Mouse (Mus musculus) limb, embryonic 15.5 days (tissue): ENCODE measurements at regions not wholly inside any gene's neighbourhood (a gene's known extent, or its start where the extent isn't known, plus 50 kb on each side); places are given as distances from the start of the nearest gene placed in this dataset.

ENCODE experiments used
- ATAC-seq: fragments of 200-750 bp; cut with Nextera tagmentation; 2 replicates; pipeline ENCODE4 v1.8.0; 2017; ENCODE audit warnings: low read depth, moderate TSS enrichment; ENCODE audit not compliant: insufficient number of reproducible peaks, low FRiP score, low TSS enrichment
- H3K27ac ChIP-seq: fragments of 300-500 bp; sonication (generic); 2 replicates; pipeline ENCODE4 v1.5.1; 2015; ENCODE audit warnings: moderate library complexity, mild to moderate bottlenecking, inconsistent platforms
- H3K27me3 ChIP-seq: fragments of 300-500 bp; sonication (generic); 2 replicates; pipeline ENCODE4 v1.6.1; 2015; ENCODE audit warnings: inconsistent platforms
- H3K36me3 ChIP-seq: fragments of 300-500 bp; sonication (generic); 2 replicates; pipeline ENCODE4 v1.6.1; 2015; ENCODE audit warnings: inconsistent platforms
- H3K4me1 ChIP-seq: fragments of 300-500 bp; sonication (generic); 2 replicates; pipeline ENCODE4 v1.6.1; 2015; ENCODE audit warnings: inconsistent platforms
- H3K4me2 ChIP-seq: fragments of 300-500 bp; sonication (generic); 2 replicates; pipeline ENCODE4 v1.6.1; 2015; ENCODE audit warnings: mild to moderate bottlenecking, inconsistent platforms
- H3K4me3 ChIP-seq: fragments of 300-500 bp; sonication (generic); 2 replicates; pipeline ENCODE4 v1.5.1; 2015; ENCODE audit warnings: mild to moderate bottlenecking, inconsistent platforms
- H3K9ac ChIP-seq: fragments of 300-500 bp; sonication (generic); 2 replicates; pipeline ENCODE4 v1.6.1; 2015; ENCODE audit warnings: inconsistent platforms
- H3K9me3 ChIP-seq: fragments of 300-500 bp; sonication (generic); 2 replicates; pipeline ENCODE4 v1.6.1; 2016; ENCODE audit warnings: inconsistent platforms
- WGBS: fragments of 180-500 bp; shearing (Covaris S2); methylation state at CpG from one replicate; pipeline ENCODE4 v1.1.7; 2015; 5-methylcytosine and 5-hydroxymethylcytosine counted together

GRCm38 (mm10) chr6:135632671-135633070, 270.3 kb downstream of the Emp1 start:
- H3K4me1 ChIP-seq = peaks cover 4% of the 10 kb centered on the region; the same call in 1 of the 2 replicates
- no peak overlapping the region for H3K9ac ChIP-seq
- no peaks in the 10 kb centered on the region for H3K36me3 ChIP-seq
- no peaks in the 10 kb centered on the region for H3K27me3 ChIP-seq
- ATAC-seq = no peak
- H3K4me2 ChIP-seq = no peak overlapping the region
- no peak overlapping the region for H3K27ac ChIP-seq
- H3K4me3 ChIP-seq = no peak overlapping the region
- 87% methylated on average over 5 of the region's 5 CpGs for WGBS
- no peaks in the 10 kb centered on the region for H3K9me3 ChIP-seq

GRCm38 (mm10) chr6:135636648-135637047, 274.3 kb downstream of the Emp1 start:
- no peaks in the 10 kb centered on the region for H3K36me3 ChIP-seq
- ATAC-seq = no peak
- no peaks in the 10 kb centered on the region for H3K9me3 ChIP-seq
- H3K4me3 ChIP-seq = no peak overlapping the region
- H3K27ac ChIP-seq = no peak overlapping the region
- no peak overlapping the region for H3K9ac ChIP-seq
- H3K4me1 ChIP-seq = peaks cover 4% of the 10 kb centered on the region; the same call in 1 of the 2 replicates
- H3K27me3 ChIP-seq = no peaks in the 10 kb centered on the region
- 47% methylated on average over 8 of the region's 8 CpGs for WGBS
- H3K4me2 ChIP-seq = no peak overlapping the region

GRCm38 (mm10) chr6:135642711-135643110, 280.4 kb downstream of the Emp1 start:
- H3K4me2 ChIP-seq = no peak overlapping the region
- H3K4me3 ChIP-seq = no peak overlapping the region
- 69% methylated on average over 5 of the region's 5 CpGs for WGBS
- H3K27ac ChIP-seq = no peak overlapping the region
- no peaks in the 10 kb centered on the region for H3K36me3 ChIP-seq
- H3K27me3 ChIP-seq = no peaks in the 10 kb centered on the region
- no peaks in the 10 kb centered on the region for H3K4me1 ChIP-seq
- no peaks in the 10 kb centered on the region for H3K9me3 ChIP-seq
- no peak for ATAC-seq
- no peak overlapping the region for H3K9ac ChIP-seq

- Histone ChIP-seq H3K4me3 (no peak overlapping the region), H3K36me3 (no peaks in the 10 kb centered on the region), H3K4me2 (no peak overlapping the region), H3K9ac (no peak overlapping the region), H3K9me3 (no peaks in the 10 kb centered on the region), H3K4me1 (no peaks in the 10 kb centered on the region), H3K27ac (no peak overlapping the region), H3K27me3 (no peaks in the 10 kb centered on the region)
- ATAC-seq = no peak
- 52% methylated on average over 1 of the region's 1 CpGs for WGBS
Observed at GRCm38 (mm10) chr6:135646177-135646576, 283.8 kb downstream of the Emp1 start.

- Histone ChIP-seq H3K4me1 (no peaks in the 10 kb centered on the region), H3K36me3 (no peaks in the 10 kb centered on the region), H3K27me3 (no peaks in the 10 kb centered on the region), H3K9ac (no peak overlapping the region), H3K4me3 (no peak overlapping the region), H3K27ac (no peak overlapping the region), H3K4me2 (no peak overlapping the region), H3K9me3 (no peaks in the 10 kb centered on the region)
- WGBS = 91% methylated on average over 3 of the region's 3 CpGs
- ATAC-seq = no peak
Observed at GRCm38 (mm10) chr6:135653002-135653401, 290.7 kb downstream of the Emp1 start.

- ATAC-seq = no peak
- H3K9ac ChIP-seq = no peak overlapping the region
- H3K4me3 ChIP-seq = no peak overlapping the region
- H3K36me3 ChIP-seq = no peaks in the 10 kb centered on the region
- H3K9me3 ChIP-seq = no peaks in the 10 kb centered on the region
- H3K27me3 ChIP-seq = no peaks in the 10 kb centered on the region
- 0 out of 2 replicates have a peak, but pooled peaks cover 3% of the 10 kb centered on the region for H3K4me1 ChIP-seq
- no peak overlapping the region for H3K4me2 ChIP-seq
- 56% methylated on average over 3 of the region's 3 CpGs for WGBS
- no peak overlapping the region for H3K27ac ChIP-seq
Observed at GRCm38 (mm10) chr6:135662386-135662785, 300.0 kb downstream of the Emp1 start.

- Histone ChIP-seq H3K4me2 (no peak overlapping the region), H3K36me3 (no peaks in the 10 kb centered on the region), H3K27me3 (no peaks in the 10 kb centered on the region), H3K4me1 (0 out of 2 replicates have a peak, but pooled peaks cover 3% of the 10 kb centered on the region), H3K9me3 (no peaks in the 10 kb centered on the region), H3K27ac (no peak overlapping the region), H3K9ac (no peak overlapping the region), H3K4me3 (no peak overlapping the region)
- ATAC-seq = no peak
- WGBS = 72% methylated on average over 4 of the region's 4 CpGs
Observed at GRCm38 (mm10) chr6:135662801-135663537, 300.6 kb downstream of the Emp1 start.
